ENCODE assay signal across 11 mouse cellular contexts in genomic region chr8:109465056-109465455, GRCm38 (mm10). TPM values are rescaled to one million over a fixed set of nuclear protein-coding genes. Genes with fewer than 3 reads are reported as not detected.
DNase-seq lines count a peak whose midpoint lies in the region; ATAC-seq and TF ChIP-seq lines count a peak whose summit lies in the region.
"Had no signal": no experiment of that assay in that cellular context is flagged by ENCODE, and none has a peak within 500 bp of the region (broad histone marks: within the 10 kb centered on the region; RNA-seq: fewer than 3 reads in every experiment).

No protein-coding gene starts in this region.

- no peak overlapping the region for H3K4me3 ChIP-seq in forebrain, embryonic 10.5 days
- H3K4me3 ChIP-seq in forebrain, embryonic 11.5 days (ENCODE audit: low read depth, low read length) = no peak overlapping the region
- no peak overlapping the region for H3K4me3 ChIP-seq in embryonic facial prominence, embryonic 10.5 days
- no peak overlapping the region for H3K4me3 ChIP-seq in hindbrain, embryonic 11.5 days (ENCODE audit: low read depth, low read length)
- H3K4me3 ChIP-seq in midbrain, embryonic 12.5 days = no peak overlapping the region
- H3K4me3 ChIP-seq in intestine, postnatal 0 days (ENCODE audit: low read depth, low read length) = no peak overlapping the region
- H3K4me3 ChIP-seq: megakaryocyte, embryonic 14.5 days had no signal

- H3K36me3 ChIP-seq in forebrain, embryonic 10.5 days (replicated peaks) = no peaks in the 10 kb centered on the region
- H3K36me3 ChIP-seq in forebrain, embryonic 11.5 days (ENCODE audit: control insufficient read depth, insufficient read depth, low read length) = no peaks in the 10 kb centered on the region
- H3K36me3 ChIP-seq in embryonic facial prominence, embryonic 10.5 days (replicated peaks) = no peaks in the 10 kb centered on the region
- H3K36me3 ChIP-seq in hindbrain, embryonic 11.5 days (ENCODE audit: control insufficient read depth, insufficient read depth, low read length) = no peaks in the 10 kb centered on the region
- H3K36me3 ChIP-seq in midbrain, embryonic 12.5 days = no peaks in the 10 kb centered on the region
- no peaks in the 10 kb centered on the region for H3K36me3 ChIP-seq in intestine, postnatal 0 days (ENCODE audit: control insufficient read depth, insufficient read depth)

- TF ChIP-seq CTCF in intestine, postnatal 0 days (IDR thresholded peaks at IDR 0.05; ENCODE audit: low read depth) = no peak

- no peak overlapping the region for H3K4me2 ChIP-seq in forebrain, embryonic 11.5 days (ENCODE audit: low read depth, low read length, severe bottlenecking)
- no peak overlapping the region for H3K4me2 ChIP-seq in hindbrain, embryonic 11.5 days (replicated peaks; ENCODE audit: low read depth, low read length)
- no peak overlapping the region for H3K4me2 ChIP-seq in midbrain, embryonic 12.5 days (replicated peaks)
- H3K4me2 ChIP-seq in intestine, postnatal 0 days (replicated peaks; ENCODE audit: low read depth) = no peak overlapping the region

- H3K4me1 ChIP-seq in forebrain, embryonic 10.5 days = peaks cover 68% of the 10 kb centered on the region
- H3K4me1 ChIP-seq in forebrain, embryonic 11.5 days (replicated peaks; ENCODE audit: control insufficient read depth, insufficient read depth, low read length) = peaks cover 27% of the 10 kb centered on the region
- peaks cover 32% of the 10 kb centered on the region for H3K4me1 ChIP-seq in embryonic facial prominence, embryonic 10.5 days
- H3K4me1 ChIP-seq in hindbrain, embryonic 11.5 days (replicated peaks; ENCODE audit: control insufficient read depth, insufficient read depth, low read length) = peaks cover 7% of the 10 kb centered on the region; the same call in 1 of the 2 replicates
- peaks cover 67% of the 10 kb centered on the region for H3K4me1 ChIP-seq in midbrain, embryonic 12.5 days
- 0 out of 2 replicates have a peak, but pooled peaks cover 4% of the 10 kb centered on the region for H3K4me1 ChIP-seq in intestine, postnatal 0 days (replicated peaks; ENCODE audit: control insufficient read depth, insufficient read depth, low read length)
- H3K4me1 ChIP-seq: megakaryocyte, embryonic 14.5 days had no signal

- DNase-seq in forebrain, embryonic 10.5 days (ENCODE audit: extremely low spot score, low spot score) = no peak
- DNase-seq in forebrain, embryonic 11.5 days (ENCODE audit: low spot score) = no peak
- peak; percentile 36 for DNase-seq in embryonic facial prominence, embryonic 10.5 days (ENCODE audit: low spot score)
- no peak for DNase-seq in hindbrain, embryonic 11.5 days (ENCODE audit: low spot score)
- no peak for DNase-seq in testis, postnatal 14 days (ENCODE audit: low spot score)
- no peak for DNase-seq in layer of hippocampus, adult 9-11 months
- DNase-seq: B cell, adult 2 months had no signal

- H3K27me3 ChIP-seq in forebrain, embryonic 10.5 days (ENCODE audit: poor library complexity, severe bottlenecking) = peaks cover 32% of the 10 kb centered on the region
- no peaks in the 10 kb centered on the region for H3K27me3 ChIP-seq in forebrain, embryonic 11.5 days (ENCODE audit: control insufficient read depth, insufficient read depth, low read length)
- peaks cover 11% of the 10 kb centered on the region for H3K27me3 ChIP-seq in embryonic facial prominence, embryonic 10.5 days (replicated peaks; ENCODE audit: low read depth, poor library complexity, severe bottlenecking)
- no peaks in the 10 kb centered on the region for H3K27me3 ChIP-seq in hindbrain, embryonic 11.5 days (ENCODE audit: control insufficient read depth, insufficient read depth, low read length)
- H3K27me3 ChIP-seq in midbrain, embryonic 12.5 days = 0 out of 2 replicates have a peak, but pooled peaks cover 3% of the 10 kb centered on the region
- no peaks in the 10 kb centered on the region for H3K27me3 ChIP-seq in intestine, postnatal 0 days (replicated peaks; ENCODE audit: control insufficient read depth, insufficient read depth, low read length)

- peak overlapping the region; percentile 63 for H3K27ac ChIP-seq in forebrain, embryonic 10.5 days
- H3K27ac ChIP-seq in forebrain, embryonic 11.5 days (ENCODE audit: low read depth, low read length) = no peak overlapping the region
- H3K27ac ChIP-seq in embryonic facial prominence, embryonic 10.5 days (replicated peaks) = peak overlapping the region; percentile 71
- peak overlapping the region; percentile 43 for H3K27ac ChIP-seq in hindbrain, embryonic 11.5 days (ENCODE audit: low read depth, low read length)
- H3K27ac ChIP-seq in midbrain, embryonic 12.5 days (replicated peaks) = peak overlapping the region; percentile 93
- H3K27ac ChIP-seq in intestine, postnatal 0 days (ENCODE audit: low read depth, low read length) = no peak overlapping the region
- H3K27ac ChIP-seq: stomach, postnatal 0 days had no signal

- no peaks in the 10 kb centered on the region for H3K9me3 ChIP-seq in forebrain, embryonic 10.5 days
- no peaks in the 10 kb centered on the region for H3K9me3 ChIP-seq in forebrain, embryonic 11.5 days (ENCODE audit: control insufficient read depth, low read length)
- H3K9me3 ChIP-seq in embryonic facial prominence, embryonic 10.5 days = no peaks in the 10 kb centered on the region
- H3K9me3 ChIP-seq in hindbrain, embryonic 11.5 days (ENCODE audit: control insufficient read depth, low read length) = no peaks in the 10 kb centered on the region
- H3K9me3 ChIP-seq in midbrain, embryonic 12.5 days = no peaks in the 10 kb centered on the region
- no peaks in the 10 kb centered on the region for H3K9me3 ChIP-seq in intestine, postnatal 0 days (ENCODE audit: control insufficient read depth)
- H3K9me3 ChIP-seq: megakaryocyte, embryonic 14.5 days had no signal

- no peak overlapping the region for H3K9ac ChIP-seq in forebrain, embryonic 11.5 days (ENCODE audit: low read length)
- H3K9ac ChIP-seq in hindbrain, embryonic 11.5 days (ENCODE audit: low read depth, low read length) = no peak overlapping the region
- H3K9ac ChIP-seq in midbrain, embryonic 12.5 days (replicated peaks) = no peak overlapping the region
- H3K9ac ChIP-seq in intestine, postnatal 0 days (ENCODE audit: low read depth, low read length) = no peak overlapping the region

- ATAC-seq in forebrain, embryonic 11.5 days (replicated peaks; ENCODE audit: low FRiP score) = no peak
- ATAC-seq in hindbrain, embryonic 11.5 days (ENCODE audit: low FRiP score) = no peak
- ATAC-seq in midbrain, embryonic 12.5 days (ENCODE audit: low FRiP score, low read depth) = no peak
- ATAC-seq in intestine, postnatal 0 days = no peak

- 69% methylated on average over 3 of the region's 3 CpGs for WGBS in forebrain, embryonic 10.5 days
- WGBS in forebrain, embryonic 11.5 days = 56% methylated on average over 3 of the region's 3 CpGs
- whole genome bisulfite sequencing in embryonic facial prominence, embryonic 10.5 days = 34% methylated on average over 3 of the region's 3 CpGs
- WGBS in hindbrain, embryonic 11.5 days = 56% methylated on average over 3 of the region's 3 CpGs
- WGBS in midbrain, embryonic 12.5 days = 66% methylated on average over 3 of the region's 3 CpGs
- WGBS in intestine, postnatal 0 days = 73% methylated on average over 3 of the region's 3 CpGs

RNA-seq across cellular contexts. Expression of gene Pmfbp1, which starts 28.8 kb away (rescaled TPM):
- 0.09 TPM in 2 replicates for polyA plus RNA-seq in forebrain, embryonic 10.5 days (2016; fragmentation: Nextera tagmentation; extraction: Ambion mirVana)
- 0.19 and 0.25 TPM in 2 replicates for polyA plus RNA-seq in forebrain, embryonic 11.5 days (2014; fragmentation: Nextera tagmentation; extraction: Ambion mirVana)
- polyA plus RNA-seq in embryonic facial prominence, embryonic 10.5 days (2016; fragmentation: Nextera tagmentation; extraction: Ambion mirVana) = 0.16 and 0.19 TPM in 2 replicates
- 2.9 and 4.7 TPM in 2 replicates for polyA plus RNA-seq in hindbrain, embryonic 11.5 days (2014; fragmentation: Nextera tagmentation; extraction: Ambion mirVana)
- polyA plus RNA-seq in midbrain, embryonic 12.5 days (2016; fragmentation: Nextera tagmentation; extraction: Ambion mirVana) = 1.7 and 1.8 TPM in 2 replicates
- polyA plus RNA-seq in intestine, postnatal 0 days (2015; fragmentation: Nextera tagmentation; extraction: Ambion mirVana) = not detected in 2 replicates
- polyA plus RNA-seq: stomach, postnatal 0 days had no signal

Comparison
In these comparisons a context has a peak if more than half of its experiments do, and no peak if none do; other contexts are left out.
1. H3K27ac ChIP-seq: peak in forebrain, embryonic 10.5 days (single experiment), embryonic facial prominence, embryonic 10.5 days (single experiment), hindbrain, embryonic 11.5 days (single experiment) and midbrain, embryonic 12.5 days (single experiment); none in forebrain, embryonic 11.5 days (single experiment) and intestine, postnatal 0 days (single experiment).